Mouse (Mus musculus): Measurements from ENCODE around the gene Timm8a2.
A peak's percentile ranks its signal among the peaks of the same experiment; 100 is the strongest.
"Not testable (repeated sequence)": the region's sequence is repeated elsewhere in the genome, so short reads cannot be mapped to it uniquely, and the experiment has no call there.

The Timm8a2 gene

DNA sequence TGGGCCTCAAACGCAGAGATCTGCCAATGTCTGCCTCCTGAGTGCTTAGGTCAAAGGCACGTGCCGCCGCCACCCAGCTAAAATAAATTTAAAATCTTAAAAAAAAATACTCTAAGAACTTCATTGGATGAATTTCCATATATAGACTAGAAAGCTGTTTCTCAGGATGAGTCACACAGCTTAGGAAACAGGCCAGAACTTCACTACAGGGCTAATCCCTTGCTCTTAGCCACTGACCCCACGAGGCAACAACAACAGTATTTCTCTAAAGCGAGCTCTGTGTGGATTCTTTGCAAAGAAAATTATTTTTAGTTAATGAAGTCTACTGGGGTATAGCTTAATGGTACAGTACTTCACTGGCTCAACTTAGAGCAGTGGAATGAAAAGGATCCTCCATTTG is 26.9 kb downstream of the Timm8a2 start:
- DNase-seq (ENCODE audit: low spot score): no peak

DNA sequence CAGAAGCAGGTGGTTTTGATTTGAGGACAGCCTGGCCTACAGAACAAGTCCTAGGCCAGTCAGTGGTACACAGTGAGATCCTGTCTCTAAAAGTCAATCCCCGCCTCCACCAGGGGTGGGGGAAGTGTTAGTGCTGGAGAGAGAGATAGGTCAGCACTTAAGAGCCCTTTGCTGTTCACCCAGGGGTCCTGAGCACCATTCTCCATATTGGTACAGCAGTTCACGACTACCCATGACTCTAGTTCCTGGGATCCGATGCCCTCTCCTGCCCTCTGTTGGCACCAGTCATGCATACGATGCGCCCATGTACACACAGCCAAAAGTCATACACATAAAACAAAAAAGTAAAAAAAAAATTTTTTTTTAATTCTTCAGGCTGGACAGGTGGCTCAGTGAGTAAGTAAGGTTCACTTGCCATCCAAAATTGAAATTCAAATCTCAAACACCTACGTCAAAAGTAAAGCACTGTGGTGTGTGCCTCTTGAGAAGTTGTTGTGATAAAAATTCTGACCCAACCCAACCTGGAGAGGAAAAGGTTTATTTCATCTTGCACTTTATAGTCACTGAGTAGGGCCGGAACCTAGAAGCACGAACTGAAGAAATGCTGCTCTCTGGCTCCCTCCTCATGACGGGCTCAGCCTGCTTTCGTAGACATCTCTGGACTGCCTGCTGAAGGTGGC is 28.1 kb downstream of the Timm8a2 start:
- DNase-seq (ENCODE audit: low spot score): no peak

- no peak for DNase-seq (ENCODE audit: low spot score)
Observed at GRCm38 (mm10) chr14:122063599-122063998, 29.1 kb downstream of the Timm8a2 start.

GRCm38 (mm10) chr14:122064519-122064918 is 30.0 kb downstream of the Timm8a2 start:
- peak; percentile 68 for DNase-seq (ENCODE audit: low spot score)

DNA sequence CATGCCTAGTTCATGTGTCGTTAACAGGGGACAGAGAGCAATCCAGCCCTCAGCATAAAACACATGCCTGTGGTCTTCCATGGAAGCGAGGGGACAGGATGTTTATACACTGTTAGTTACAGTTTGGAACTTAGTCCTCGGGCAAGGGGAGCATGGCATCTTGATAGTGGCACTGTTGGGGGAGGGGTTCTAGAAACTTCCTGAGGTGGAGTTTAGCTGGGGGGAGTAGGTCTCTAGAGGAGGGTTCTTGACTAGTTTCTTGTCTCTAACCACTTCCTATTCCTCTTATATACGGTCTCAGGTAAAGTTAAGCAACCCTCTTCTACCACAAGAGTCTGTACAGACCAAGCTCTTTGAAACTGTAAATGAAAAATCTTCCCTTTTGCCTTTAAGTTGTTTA is 31.8 kb downstream of the Timm8a2 start:
- no peak for DNase-seq (ENCODE audit: low spot score)

GRCm38 (mm10) chr14:122068036-122068435 is 33.6 kb downstream of the Timm8a2 start:
- not testable (repeated sequence) for DNase-seq (ENCODE audit: low spot score)

DNA sequence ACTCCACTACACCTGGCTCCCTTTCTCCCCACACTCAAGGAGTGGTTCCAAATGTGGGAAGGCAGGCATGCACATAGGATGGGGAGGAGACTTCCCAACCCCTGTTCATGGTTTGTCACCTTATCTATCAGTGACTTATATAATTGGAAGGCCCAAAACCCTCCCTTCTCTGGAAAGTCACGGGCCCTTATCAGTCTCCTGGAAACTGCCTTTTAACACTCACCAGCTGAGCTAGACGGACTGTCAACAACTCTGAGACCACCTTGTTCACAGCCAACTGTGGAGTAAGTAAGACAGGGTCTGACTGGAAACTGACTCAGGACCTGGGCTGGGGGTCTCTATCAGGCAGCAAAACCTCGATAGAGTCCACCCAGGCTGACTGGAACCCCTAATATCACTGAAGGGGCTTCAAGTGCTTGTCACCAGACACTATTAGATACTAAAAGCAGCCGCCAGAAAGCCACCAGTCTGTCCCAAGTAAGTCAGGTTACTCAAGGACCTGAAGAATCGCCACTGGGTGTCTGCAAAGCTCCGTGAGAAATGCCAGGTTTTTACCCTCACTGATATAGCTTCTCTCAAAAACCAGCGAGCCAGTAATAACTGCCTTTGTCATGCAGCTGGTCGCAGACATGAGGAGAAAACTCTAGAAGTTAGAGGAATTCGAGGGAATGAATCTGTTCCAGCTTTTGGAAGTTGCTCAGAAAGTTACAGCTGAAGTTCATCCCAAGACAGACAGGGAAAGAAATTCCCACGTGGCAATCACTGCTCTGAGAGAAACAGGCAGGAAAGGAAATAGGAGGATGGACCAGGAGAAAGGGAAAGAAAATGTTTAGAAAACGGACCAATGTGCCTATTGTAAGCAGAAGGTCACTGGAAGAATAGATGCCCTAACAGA is 34.6 kb downstream of the Timm8a2 start:
- DNase-seq (ENCODE audit: low spot score): no peak

DNA sequence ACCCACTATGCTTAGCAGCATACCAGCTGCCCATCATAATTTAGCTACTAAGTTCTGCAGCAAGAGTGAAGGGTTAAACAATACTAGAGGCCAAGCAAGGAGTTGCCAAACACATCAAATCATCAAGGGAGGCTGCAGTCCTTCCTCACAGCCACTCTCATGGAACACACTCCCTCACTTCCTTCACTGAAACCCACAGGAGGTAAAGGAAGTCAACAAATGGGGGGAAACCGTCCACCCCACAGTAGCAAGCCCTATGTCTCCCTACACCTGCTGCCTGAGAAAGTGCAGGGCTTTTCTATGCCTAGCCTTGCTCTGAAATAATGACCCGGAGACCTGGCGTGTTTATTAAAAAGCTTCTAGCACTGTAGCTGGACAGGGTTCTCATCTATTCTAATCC is 35.5 kb downstream of the Timm8a2 start:
- no peak for DNase-seq (ENCODE audit: low spot score)

DNA sequence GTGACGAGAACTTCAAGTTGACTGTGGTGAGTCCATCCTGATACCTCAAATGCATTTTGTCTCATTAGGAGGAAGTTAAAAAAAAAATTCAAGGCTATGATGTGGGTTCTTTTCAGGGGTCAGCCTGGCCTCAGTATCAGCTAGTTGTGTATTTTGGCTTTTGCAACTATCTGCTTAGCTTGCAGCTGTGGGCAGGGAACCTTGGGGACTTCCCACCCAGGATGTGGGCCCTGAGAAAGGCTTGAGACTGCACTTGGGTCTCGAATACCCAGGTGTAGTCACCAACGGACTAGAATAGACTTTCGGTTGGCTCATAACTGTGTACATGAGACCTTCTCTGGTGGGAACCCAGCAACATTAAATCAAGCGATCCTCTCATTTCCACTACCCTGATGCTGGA is 38.9 kb downstream of the Timm8a2 start:
- DNase-seq (ENCODE audit: low spot score): no peak

DNA sequence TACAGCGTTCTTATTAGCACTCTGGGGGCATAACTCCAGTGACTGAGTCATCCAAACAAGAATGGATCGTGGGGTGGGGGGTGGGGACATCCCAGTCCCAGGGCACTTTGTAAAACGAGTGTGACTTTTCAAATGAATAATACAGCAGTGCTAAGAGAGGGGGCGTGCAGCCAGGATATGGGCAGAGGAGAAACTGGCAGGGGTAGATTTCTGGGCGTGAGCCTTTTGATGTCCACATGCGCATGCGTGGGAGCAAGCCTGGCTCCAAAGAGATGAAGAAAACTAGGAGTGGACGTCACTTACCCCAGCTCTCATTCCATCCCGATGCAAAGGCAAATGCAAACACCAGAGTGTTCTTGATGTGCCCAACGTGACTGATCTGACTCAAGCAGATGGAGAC is 39.9 kb downstream of the Timm8a2 start:
- DNase-seq (ENCODE audit: low spot score): no peak

GRCm38 (mm10) chr14:122075485-122076200 is 41.2 kb downstream of the Timm8a2 start:
- no peak for DNase-seq (ENCODE audit: low spot score)

- no peak for DNase-seq (ENCODE audit: low spot score)
Observed at GRCm38 (mm10) chr14:122077017-122077416, 42.5 kb downstream of the Timm8a2 start.

DNA sequence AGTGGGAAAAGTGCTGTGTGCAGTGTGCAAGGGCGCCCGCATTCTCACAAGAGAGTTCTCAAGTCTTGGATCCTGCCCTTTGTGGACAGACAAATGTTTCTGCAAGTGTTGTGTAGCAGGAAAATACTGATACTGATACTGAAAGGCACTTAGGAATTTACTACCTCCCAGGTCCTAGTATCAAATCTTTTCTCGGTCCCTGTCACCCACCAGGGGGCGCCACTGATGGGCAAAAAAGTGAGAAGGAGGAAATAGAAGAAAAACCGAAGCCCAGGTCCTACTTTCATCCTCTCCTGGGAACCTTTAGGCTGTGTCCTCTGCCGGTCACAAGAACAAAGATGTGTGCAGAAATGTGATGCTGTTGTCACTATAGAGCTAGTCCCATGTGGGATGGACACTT is 45.0 kb downstream of the Timm8a2 start:
- DNase-seq (ENCODE audit: low spot score): peak; percentile 57

GRCm38 (mm10) chr14:122079921-122080320 is 45.4 kb downstream of the Timm8a2 start:
- DNase-seq (ENCODE audit: low spot score): no peak

- DNase-seq (ENCODE audit: low spot score): no peak
Observed at GRCm38 (mm10) chr14:122081308-122081707, 46.8 kb downstream of the Timm8a2 start.

DNA sequence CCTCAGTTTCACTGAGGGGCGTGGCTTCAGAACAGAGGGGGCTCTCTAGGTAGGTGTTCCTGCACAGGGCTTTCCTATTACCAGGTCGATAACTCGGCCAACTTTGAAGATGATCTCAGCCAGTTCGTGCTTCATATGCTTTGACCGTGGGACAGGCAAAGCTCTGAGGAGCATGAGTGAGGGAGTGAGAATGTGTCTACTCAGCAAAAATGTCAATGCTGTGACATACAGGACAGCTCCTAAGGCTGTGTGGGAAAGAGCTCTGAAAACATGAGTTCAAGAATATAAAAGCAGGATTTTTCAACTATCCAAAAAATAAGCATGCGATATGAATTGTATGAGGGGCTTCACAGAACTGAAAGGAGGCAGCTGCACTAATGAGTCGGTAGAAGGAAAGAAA is 49.0 kb downstream of the Timm8a2 start:
- no peak for DNase-seq (ENCODE audit: low spot score)

GRCm38 (mm10) chr14:122087956-122088355 is 53.5 kb downstream of the Timm8a2 start:
- no peak for DNase-seq (ENCODE audit: low spot score)
